Mouse (Mus musculus) cerebellum, adult 8-10 months (tissue): ENCODE results near the gene Wfs1.
"Not testable (repeated sequence)": the region's sequence is repeated elsewhere in the genome, so short reads cannot be mapped to it uniquely, and the experiment has no call there.

Source experiments
- DNase-seq: peaks from one replicate; pipeline ENCODE4 v3.0.0; 2022

Gene Wfs1

GRCm38 (mm10) chr5:36988781-36989624 lies at the start of gene Wfs1:
TSS of gene Wfs1 (minus strand) at chr5:36989205.
- DNase-seq = peak; percentile 91

GRCm38 (mm10) chr5:37036884-37037283 lies 47.9 kb upstream of the Wfs1 start:
- no peak for DNase-seq

GRCm38 (mm10) chr5:37035896-37036295 lies 46.9 kb upstream of the Wfs1 start:
- no peak for DNase-seq

- DNase-seq = no peak
Observed at GRCm38 (mm10) chr5:37035192-37035591, 46.2 kb upstream of the Wfs1 start.

- no peak for DNase-seq
Observed at GRCm38 (mm10) chr5:37030753-37031152, 41.7 kb upstream of the Wfs1 start.

GRCm38 (mm10) chr5:37029326-37029905 lies 40.4 kb upstream of the Wfs1 start:
- peak; percentile 20 for DNase-seq

- peak; percentile 23 for DNase-seq
Observed at GRCm38 (mm10) chr5:37028486-37029311, 39.7 kb upstream of the Wfs1 start.

- peak; percentile 84 for DNase-seq
Observed at GRCm38 (mm10) chr5:37028104-37028485, 39.1 kb upstream of the Wfs1 start.

- no peak for DNase-seq
Observed at GRCm38 (mm10) chr5:37027701-37028100, 38.7 kb upstream of the Wfs1 start.

GRCm38 (mm10) chr5:37017222-37017621 lies 28.2 kb upstream of the Wfs1 start:
- no peak for DNase-seq

GRCm38 (mm10) chr5:37015612-37016310 lies 26.8 kb upstream of the Wfs1 start:
- peak; percentile 41 for DNase-seq

GRCm38 (mm10) chr5:37010666-37011317 lies 21.8 kb upstream of the Wfs1 start:
- no peak for DNase-seq

GRCm38 (mm10) chr5:37009761-37010160 lies 20.8 kb upstream of the Wfs1 start:
- DNase-seq = not testable (repeated sequence)

GRCm38 (mm10) chr5:37002001-37002400 lies 13.0 kb upstream of the Wfs1 start:
- peak; percentile 78 for DNase-seq

GRCm38 (mm10) chr5:37001002-37001401 lies 12.0 kb upstream of the Wfs1 start:
- DNase-seq = no peak

- no peak for DNase-seq
Observed at GRCm38 (mm10) chr5:36997996-36998395, 9.0 kb upstream of the Wfs1 start.

- no peak for DNase-seq
Observed at GRCm38 (mm10) chr5:36996410-36996809, 7.4 kb upstream of the Wfs1 start.

- no peak for DNase-seq
Observed at GRCm38 (mm10) chr5:36990631-36991350, 1.8 kb upstream of the Wfs1 start.

- no peak for DNase-seq
Observed at GRCm38 (mm10) chr5:36990196-36990595, 1.2 kb upstream of the Wfs1 start.

- no peak for DNase-seq
Observed at GRCm38 (mm10) chr5:36989625-36989977, 596 bp upstream of the Wfs1 start.

- DNase-seq = no peak
Observed at GRCm38 (mm10) chr5:36988124-36988780, 753 bp downstream of the Wfs1 start.
